Mouse (Mus musculus): ENCODE data around the gene Fbxo7. TPM values are rescaled to one million over a fixed set of nuclear protein-coding genes. Genes with fewer than 3 reads are reported as not detected.

Gene Fbxo7
- polyA plus RNA-seq, 1 experiment from 2014 or later: 52.2 TPM

Other genes with a start within 250 kb of the Fbxo7 start
- gene Pwp1, start 192.5 kb upstream of the Fbxo7 start, polyA plus RNA-seq (2014; fragmentation: Nextera tagmentation; extraction: Ambion mirVana): 87.8 and 99.2 TPM in 2 replicates
- gene Prdm4, start 104.8 kb upstream of the Fbxo7 start, polyA plus RNA-seq (2014; fragmentation: Nextera tagmentation; extraction: Ambion mirVana): 16.4 and 17.9 TPM in 2 replicates
- 0.17 TPM in 1 of 2 replicates, not detected in the other for gene Ascl4, start 94.3 kb upstream of the Fbxo7 start, polyA plus RNA-seq (2014; fragmentation: Nextera tagmentation; extraction: Ambion mirVana)
- 161 and 175 TPM in 2 replicates for gene Rtcb, start 64.1 kb upstream of the Fbxo7 start, polyA plus RNA-seq (2014; fragmentation: Nextera tagmentation; extraction: Ambion mirVana)
- not detected in 2 replicates for gene Bpifc, start 10.1 kb upstream of the Fbxo7 start, polyA plus RNA-seq (2014; fragmentation: Nextera tagmentation; extraction: Ambion mirVana)

Measured in liver, embryonic 11.5 days (tissue).